Mouse (Mus musculus): Measurements from ENCODE around the gene Cryzl2.
A peak's percentile ranks its signal among the peaks of the same experiment; 100 is the strongest.

Cryzl2 gene

GRCm38 (mm10) chr1:157525692-157526354 is 67.4 kb downstream of the Cryzl2 start:
- no peak for DNase-seq (ENCODE audit: low read depth, low spot score)

GRCm38 (mm10) chr1:157526625-157527024 is 68.2 kb downstream of the Cryzl2 start:
- no peak for DNase-seq (ENCODE audit: low read depth, low spot score)

- no peak for DNase-seq (ENCODE audit: low read depth, low spot score)
Observed at GRCm38 (mm10) chr1:157532826-157533460, 74.6 kb downstream of the Cryzl2 start.

GRCm38 (mm10) chr1:157535571-157535970 is 77.2 kb downstream of the Cryzl2 start:
- DNase-seq (ENCODE audit: low read depth, low spot score) = no peak

GRCm38 (mm10) chr1:157536471-157536870 is 78.1 kb downstream of the Cryzl2 start:
- peak; percentile 49 for DNase-seq (ENCODE audit: low read depth, low spot score)

GRCm38 (mm10) chr1:157537636-157538035 is 79.3 kb downstream of the Cryzl2 start:
- no peak for DNase-seq (ENCODE audit: low read depth, low spot score)

All from brain, embryonic 18.5 days (tissue).